Mouse (Mus musculus): ENCODE data around the gene Aoc3. TPM values are rescaled to one million over a fixed set of nuclear protein-coding genes. Genes with fewer than 3 reads are reported as not detected.

The Aoc3 gene
- polyA plus RNA-seq (2012; rRNA removed), result 12.5 and 14.8 TPM in 2 replicates

GRCm38 (mm10) chr11:101330371-101330924 lies at the start of gene Aoc3:
Gene Aoc3 (plus strand): TSS chr11:101330605.
- Histone ChIP-seq H3K27me3 (replicated peaks; ENCODE audit: control insufficient read depth, insufficient read depth, low read length) (no peaks in the 10 kb centered on the region), H3K4me1 (ENCODE audit: control insufficient read depth, insufficient read depth, low read length) (no peaks in the 10 kb centered on the region), H3K36me3 (ENCODE audit: control insufficient read depth, insufficient read depth, low read length) (no peaks in the 10 kb centered on the region), H3K27ac (ENCODE audit: insufficient read depth, low read depth, low read length) (no peak within 1 kb of the TSS), H3K4me3 (ENCODE audit: insufficient read depth, low read depth, low read length) (no peak within 1 kb of the TSS; the same call in 1 of the 2 replicates)
- TF ChIP-seq POLR2A (IDR thresholded peaks at IDR 0.05; ENCODE audit: low read depth, low read length) (no peak), CTCF (conservative IDR thresholded peaks at IDR 0.05; ENCODE audit: insufficient read depth, insufficient read length, low read depth, low read length) (no peak)
- no peak for DNase-seq
- 72% methylated on average over 7 of the region's 7 CpGs for WGBS

GRCm38 (mm10) chr11:101280837-101281236 lies 49.6 kb upstream of the Aoc3 start:
- Histone ChIP-seq H3K4me3 (ENCODE audit: insufficient read depth, low read depth, low read length) (no peak overlapping the region), H3K27me3 (replicated peaks; ENCODE audit: control insufficient read depth, insufficient read depth, low read length) (no peaks in the 10 kb centered on the region), H3K4me1 (ENCODE audit: control insufficient read depth, insufficient read depth, low read length) (peaks cover 41% of the 10 kb centered on the region), H3K27ac (ENCODE audit: insufficient read depth, low read depth, low read length) (peak overlapping the region; percentile 39), H3K36me3 (ENCODE audit: control insufficient read depth, insufficient read depth, low read length) (no peaks in the 10 kb centered on the region; the same call in 1 of the 2 replicates)
- TF ChIP-seq CTCF (conservative IDR thresholded peaks at IDR 0.05; ENCODE audit: insufficient read depth, insufficient read length, low read depth, low read length) (no peak), POLR2A (IDR thresholded peaks at IDR 0.05; ENCODE audit: low read depth, low read length) (no peak)
- WGBS, result 14% methylated on average over 7 of the region's 7 CpGs
- peak; percentile 70 for DNase-seq

- 34% methylated on average over 5 of the region's 5 CpGs for WGBS
- DNase-seq, result no peak
- H3K27me3 ChIP-seq (replicated peaks; ENCODE audit: control insufficient read depth, insufficient read depth, low read length), result no peaks in the 10 kb centered on the region
- H3K4me3 ChIP-seq (ENCODE audit: insufficient read depth, low read depth, low read length), result no peak overlapping the region
- H3K36me3 ChIP-seq (ENCODE audit: control insufficient read depth, insufficient read depth, low read length), result peaks cover 4% of the 10 kb centered on the region
- peaks cover 26% of the 10 kb centered on the region for H3K4me1 ChIP-seq (ENCODE audit: control insufficient read depth, insufficient read depth, low read length)
- H3K27ac ChIP-seq (ENCODE audit: insufficient read depth, low read depth, low read length), result peak overlapping the region; percentile 91
- TF ChIP-seq CTCF (conservative IDR thresholded peaks at IDR 0.05; ENCODE audit: insufficient read depth, insufficient read length, low read depth, low read length), result no peak
- no peak for TF ChIP-seq POLR2A (IDR thresholded peaks at IDR 0.05; ENCODE audit: low read depth, low read length)
These were observed 47.5 kb upstream of the Aoc3 start for GRCm38 (mm10) chr11:101282896-101283295.

GRCm38 (mm10) chr11:101283805-101284204 lies 46.6 kb upstream of the Aoc3 start:
- no peaks in the 10 kb centered on the region for H3K27me3 ChIP-seq (replicated peaks; ENCODE audit: control insufficient read depth, insufficient read depth, low read length)
- TF ChIP-seq POLR2A (IDR thresholded peaks at IDR 0.05; ENCODE audit: low read depth, low read length) (no peak), CTCF (conservative IDR thresholded peaks at IDR 0.05; ENCODE audit: insufficient read depth, insufficient read length, low read depth, low read length) (no peak)
- WGBS, result 38% methylated on average over 4 of the region's 4 CpGs
- no peak overlapping the region for H3K4me3 ChIP-seq (ENCODE audit: insufficient read depth, low read depth, low read length)
- peaks cover 4% of the 10 kb centered on the region for H3K36me3 ChIP-seq (ENCODE audit: control insufficient read depth, insufficient read depth, low read length)
- H3K4me1 ChIP-seq (ENCODE audit: control insufficient read depth, insufficient read depth, low read length), result peaks cover 26% of the 10 kb centered on the region
- H3K27ac ChIP-seq (ENCODE audit: insufficient read depth, low read depth, low read length), result peak overlapping the region; percentile 91
- DNase-seq, result peak; percentile 85

- Histone ChIP-seq H3K27ac (ENCODE audit: insufficient read depth, low read depth, low read length) (peak overlapping the region; percentile 66), H3K36me3 (ENCODE audit: control insufficient read depth, insufficient read depth, low read length) (peaks cover 5% of the 10 kb centered on the region), H3K4me3 (ENCODE audit: insufficient read depth, low read depth, low read length) (no peak overlapping the region), H3K4me1 (ENCODE audit: control insufficient read depth, insufficient read depth, low read length) (peaks cover 21% of the 10 kb centered on the region), H3K27me3 (replicated peaks; ENCODE audit: control insufficient read depth, insufficient read depth, low read length) (no peaks in the 10 kb centered on the region)
- 67% methylated on average over 9 of the region's 9 CpGs for WGBS
- no peak for DNase-seq
- no peak for TF ChIP-seq CTCF (conservative IDR thresholded peaks at IDR 0.05; ENCODE audit: insufficient read depth, insufficient read length, low read depth, low read length)
- TF ChIP-seq POLR2A (IDR thresholded peaks at IDR 0.05; ENCODE audit: low read depth, low read length), result no peak
These were observed 43.1 kb upstream of the Aoc3 start for GRCm38 (mm10) chr11:101287306-101287705.

GRCm38 (mm10) chr11:101291231-101291630 lies 39.2 kb upstream of the Aoc3 start:
- no peak for TF ChIP-seq POLR2A (IDR thresholded peaks at IDR 0.05; ENCODE audit: low read depth, low read length)
- no peak for TF ChIP-seq CTCF (conservative IDR thresholded peaks at IDR 0.05; ENCODE audit: insufficient read depth, insufficient read length, low read depth, low read length)
- Histone ChIP-seq H3K36me3 (ENCODE audit: control insufficient read depth, insufficient read depth, low read length) (peaks cover 9% of the 10 kb centered on the region), H3K4me3 (ENCODE audit: insufficient read depth, low read depth, low read length) (no peak overlapping the region), H3K27ac (ENCODE audit: insufficient read depth, low read depth, low read length) (no peak overlapping the region), H3K4me1 (ENCODE audit: control insufficient read depth, insufficient read depth, low read length) (no peaks in the 10 kb centered on the region), H3K27me3 (replicated peaks; ENCODE audit: control insufficient read depth, insufficient read depth, low read length) (no peaks in the 10 kb centered on the region)
- no peak for DNase-seq
- 89% methylated on average over 8 of the region's 8 CpGs for WGBS

GRCm38 (mm10) chr11:101295191-101295590 lies 35.2 kb upstream of the Aoc3 start:
- WGBS, result 93% methylated on average over 8 of the region's 8 CpGs
- no peak overlapping the region for H3K4me3 ChIP-seq (ENCODE audit: insufficient read depth, low read depth, low read length)
- H3K27ac ChIP-seq (ENCODE audit: insufficient read depth, low read depth, low read length), result no peak overlapping the region; the same call in 1 of the 2 replicates
- no peak for DNase-seq
- TF ChIP-seq CTCF (conservative IDR thresholded peaks at IDR 0.05; ENCODE audit: insufficient read depth, insufficient read length, low read depth, low read length) (no peak), POLR2A (IDR thresholded peaks at IDR 0.05; ENCODE audit: low read depth, low read length) (no peak)
- H3K27me3 ChIP-seq (replicated peaks; ENCODE audit: control insufficient read depth, insufficient read depth, low read length), result no peaks in the 10 kb centered on the region
- peaks cover 5% of the 10 kb centered on the region for H3K36me3 ChIP-seq (ENCODE audit: control insufficient read depth, insufficient read depth, low read length)
- H3K4me1 ChIP-seq (ENCODE audit: control insufficient read depth, insufficient read depth, low read length), result 0 out of 2 replicates have a peak, but pooled peaks cover 4% of the 10 kb centered on the region
